In the genomic region with DNA sequence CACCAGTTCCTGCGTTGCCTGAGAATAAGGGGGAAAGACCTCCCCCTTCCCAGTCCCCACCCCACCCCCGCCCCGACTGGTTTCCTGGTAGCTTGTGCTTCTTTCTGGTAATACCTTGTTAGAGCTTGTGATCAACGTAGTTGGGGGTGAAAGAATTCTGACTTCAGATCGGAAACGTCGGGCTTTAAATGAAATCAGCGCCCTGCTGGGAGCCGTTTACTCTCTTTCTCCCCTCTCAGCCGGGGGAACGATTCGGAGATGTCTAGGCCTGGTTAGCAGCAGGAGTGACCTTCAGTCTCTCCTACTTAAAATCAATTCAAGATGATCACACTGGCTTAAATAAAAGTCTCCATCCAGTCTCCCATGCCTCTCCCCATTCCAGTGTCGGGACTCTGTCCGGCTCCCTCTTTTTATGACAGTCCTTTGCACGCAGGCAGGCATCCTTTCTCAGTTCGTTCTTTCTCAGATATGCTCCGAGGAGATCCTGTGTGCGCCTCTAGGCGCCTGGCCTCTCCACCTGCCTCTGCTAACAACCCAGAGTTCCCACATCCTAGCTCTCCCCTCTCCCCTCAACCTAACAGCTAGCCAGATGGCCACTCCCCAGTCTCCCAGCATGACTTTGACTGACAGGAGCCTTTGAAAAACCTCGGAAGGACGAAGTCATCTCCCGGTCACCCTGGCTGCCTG, we compare ENCODE assay signal across 9 mouse cellular contexts.
A peak's percentile ranks its signal among the peaks of the same experiment; 100 is the strongest.
DNase-seq lines count a peak whose midpoint lies in the region; ATAC-seq lines count a peak whose summit lies in the region.
"Had no signal": no experiment of that assay in that cellular context is flagged by ENCODE, and none has a peak within 500 bp of the region (broad histone marks: within the 10 kb centered on the region; RNA-seq: fewer than 3 reads in every experiment).

No protein-coding gene starts in this region.

- peak overlapping the region; percentile 42 for H3K4me2 ChIP-seq in kidney, embryonic 16.5 days (replicated peaks; ENCODE audit: low read depth, low read length)
- H3K4me2 ChIP-seq in hindbrain, embryonic 14.5 days (replicated peaks) = peak overlapping the region; percentile 34
- H3K4me2 ChIP-seq in neural tube, embryonic 12.5 days (replicated peaks) = peak overlapping the region; percentile 53

- 0 out of 2 replicates have a peak, but pooled peaks cover 2% of the 10 kb centered on the region for H3K27me3 ChIP-seq in kidney, embryonic 16.5 days (ENCODE audit: insufficient read depth, low read length)
- H3K27me3 ChIP-seq in embryonic facial prominence, embryonic 10.5 days (replicated peaks; ENCODE audit: low read depth, poor library complexity, severe bottlenecking) = peaks cover 11% of the 10 kb centered on the region; the same call in 1 of the 2 replicates
- no peaks in the 10 kb centered on the region for H3K27me3 ChIP-seq in hindbrain, embryonic 14.5 days (ENCODE audit: control insufficient read depth, insufficient read depth, low read length)
- no peaks in the 10 kb centered on the region for H3K27me3 ChIP-seq in neural tube, embryonic 12.5 days (replicated peaks)

- DNase-seq in kidney, postnatal 14 days = no peak
- DNase-seq in embryonic facial prominence, embryonic 10.5 days (ENCODE audit: low spot score) = peak; percentile 52
- DNase-seq in hindbrain, embryonic 14.5 days (ENCODE audit: low spot score) = no peak
- DNase-seq in layer of hippocampus, adult 11-12 months (ENCODE audit: low spot score) = no peak
- no peak for DNase-seq in ovary, postnatal 36 days (ENCODE audit: low spot score)
- DNase-seq: kidney, adult 2 months had no signal

- peak overlapping the region; percentile 10 for H3K4me3 ChIP-seq in kidney, embryonic 16.5 days (ENCODE audit: low read length)
- peak overlapping the region; percentile 42 for H3K4me3 ChIP-seq in embryonic facial prominence, embryonic 10.5 days
- H3K4me3 ChIP-seq in hindbrain, embryonic 14.5 days (replicated peaks; ENCODE audit: low read length) = no peak overlapping the region
- H3K4me3 ChIP-seq in neural tube, embryonic 12.5 days = no peak overlapping the region

- no peak overlapping the region; the same call in 1 of the 2 replicates for H3K9ac ChIP-seq in kidney, embryonic 16.5 days (replicated peaks; ENCODE audit: low read length)
- H3K9ac ChIP-seq in hindbrain, embryonic 14.5 days = peak overlapping the region; percentile 46; the same call in 1 of the 2 replicates
- peak overlapping the region; percentile 35; the same call in 1 of the 2 replicates for H3K9ac ChIP-seq in neural tube, embryonic 12.5 days

- no peak overlapping the region for H3K27ac ChIP-seq in kidney, embryonic 16.5 days (ENCODE audit: low read length)
- H3K27ac ChIP-seq in embryonic facial prominence, embryonic 10.5 days (replicated peaks) = peak overlapping the region; percentile 68
- peak overlapping the region; percentile 22; the same call in 1 of the 2 replicates for H3K27ac ChIP-seq in hindbrain, embryonic 14.5 days
- H3K27ac ChIP-seq in neural tube, embryonic 12.5 days = 0 out of 2 replicates have a peak overlapping the region, but pooled peaks have one; percentile 26

- no peaks in the 10 kb centered on the region for H3K36me3 ChIP-seq in kidney, embryonic 16.5 days (ENCODE audit: insufficient read depth, low read length)
- no peaks in the 10 kb centered on the region for H3K36me3 ChIP-seq in embryonic facial prominence, embryonic 10.5 days (replicated peaks)
- H3K36me3 ChIP-seq in hindbrain, embryonic 14.5 days (replicated peaks; ENCODE audit: control insufficient read depth, insufficient read depth) = no peaks in the 10 kb centered on the region
- H3K36me3 ChIP-seq in neural tube, embryonic 12.5 days = no peaks in the 10 kb centered on the region

- H3K4me1 ChIP-seq in kidney, embryonic 16.5 days (ENCODE audit: insufficient read depth, low read length) = peaks cover 12% of the 10 kb centered on the region; the same call in 1 of the 2 replicates
- peaks cover 26% of the 10 kb centered on the region for H3K4me1 ChIP-seq in embryonic facial prominence, embryonic 10.5 days
- peaks cover 20% of the 10 kb centered on the region for H3K4me1 ChIP-seq in hindbrain, embryonic 14.5 days (replicated peaks; ENCODE audit: control insufficient read depth, insufficient read depth, low read length)
- H3K4me1 ChIP-seq in neural tube, embryonic 12.5 days = peaks cover 22% of the 10 kb centered on the region

- no peak for ATAC-seq in kidney, embryonic 16.5 days (ENCODE audit: low FRiP score, low TSS enrichment)
- no peak for ATAC-seq in hindbrain, embryonic 14.5 days (ENCODE audit: low FRiP score)
- ATAC-seq in neural tube, embryonic 12.5 days (ENCODE audit: low FRiP score, low read depth) = no peak
- no peak for ATAC-seq in cerebellum, adult (ENCODE audit: insufficient number of reproducible peaks, low FRiP score, low TSS enrichment)

- no peaks in the 10 kb centered on the region for H3K9me3 ChIP-seq in kidney, embryonic 16.5 days (ENCODE audit: low read length)
- H3K9me3 ChIP-seq in embryonic facial prominence, embryonic 10.5 days = no peaks in the 10 kb centered on the region
- no peaks in the 10 kb centered on the region for H3K9me3 ChIP-seq in hindbrain, embryonic 14.5 days (ENCODE audit: control insufficient read depth, low read length)
- H3K9me3 ChIP-seq in neural tube, embryonic 12.5 days = no peaks in the 10 kb centered on the region

- 6% methylated on average over 22 of the region's 22 CpGs for WGBS in kidney, embryonic 16.5 days
- 2% methylated on average over 22 of the region's 22 CpGs for WGBS in embryonic facial prominence, embryonic 10.5 days
- 1% methylated on average over 22 of the region's 22 CpGs for WGBS in hindbrain, embryonic 14.5 days
- 2% methylated on average over 22 of the region's 22 CpGs for WGBS in neural tube, embryonic 12.5 days

Comparison
In these comparisons a context has a peak if more than half of its experiments do, and no peak if none do; other contexts are left out.
1. H3K4me3 ChIP-seq: peak in kidney, embryonic 16.5 days (single experiment) and embryonic facial prominence, embryonic 10.5 days (single experiment); none in hindbrain, embryonic 14.5 days (single experiment) and neural tube, embryonic 12.5 days (single experiment).
2. Peak in every context shown above with its lines, with median percentiles within 50 percentile points of each other: H3K4me2 ChIP-seq.